Mouse (Mus musculus) lung, postnatal 10 days (tissue): Measurements from ENCODE around the gene Rmnd1.
A peak's percentile ranks its signal among the peaks of the same experiment; 100 is the strongest.

Experiments used
- DNase-seq: peaks from one replicate; pipeline ENCODE4 v3.0.0; 2021

The Rmnd1 gene

DNA sequence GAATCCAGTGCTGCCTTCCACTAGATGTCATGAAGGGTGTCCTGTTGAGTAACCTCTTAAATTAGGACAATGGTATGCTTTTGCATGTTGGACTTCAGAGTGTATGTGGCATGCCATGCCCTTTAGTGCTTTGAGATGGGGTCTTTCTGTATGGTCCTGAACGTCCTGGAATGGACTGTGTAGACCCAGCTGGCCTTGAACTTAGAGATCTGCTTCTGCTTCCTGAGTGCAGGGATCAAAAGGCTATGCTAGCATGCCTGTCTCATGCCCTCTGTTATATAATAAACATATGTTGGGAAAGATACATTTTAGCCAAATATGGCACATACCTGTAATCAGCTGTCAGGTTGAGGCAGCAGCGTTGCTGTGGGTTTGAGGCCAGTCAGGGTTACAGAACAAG, 41.6 kb downstream of the Rmnd1 start:
- DNase-seq, result no peak

DNA sequence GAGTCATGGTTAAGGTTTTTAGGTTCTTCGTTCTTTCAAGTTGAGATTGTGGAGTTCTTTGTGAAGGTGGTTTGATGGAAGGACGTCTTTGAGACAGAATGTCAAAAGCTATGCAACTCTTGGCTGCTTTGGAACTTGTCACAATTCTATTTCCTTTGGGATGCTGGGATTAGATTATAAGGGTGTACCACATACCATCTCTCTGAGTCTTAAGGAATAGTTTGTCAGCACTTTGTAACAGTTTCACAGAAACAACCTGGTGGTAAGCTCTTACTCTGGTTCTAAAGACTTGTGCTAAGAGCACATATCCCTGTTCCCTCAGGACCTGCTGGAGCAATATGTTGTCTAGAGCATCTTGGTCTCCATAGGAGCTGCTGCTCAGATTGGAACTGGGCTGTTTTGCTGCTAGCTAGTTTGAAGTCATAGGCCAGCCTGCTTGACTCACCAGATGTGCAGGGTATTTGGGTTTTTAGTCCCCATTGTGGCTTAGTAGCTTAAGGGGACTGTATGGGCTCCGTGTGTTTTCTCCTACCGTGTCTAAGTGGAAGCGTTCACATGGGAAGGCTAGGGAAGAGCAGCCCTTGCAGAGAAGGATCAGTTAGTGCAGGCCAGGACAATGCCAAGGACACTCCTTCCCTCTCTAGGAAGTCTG, 42.6 kb downstream of the Rmnd1 start:
- no peak for DNase-seq

GRCm38 (mm10) chr10:4389036-4389435, 43.2 kb downstream of the Rmnd1 start:
- DNase-seq, result no peak

GRCm38 (mm10) chr10:4388384-4388745, 43.8 kb downstream of the Rmnd1 start:
- no peak for DNase-seq

DNA sequence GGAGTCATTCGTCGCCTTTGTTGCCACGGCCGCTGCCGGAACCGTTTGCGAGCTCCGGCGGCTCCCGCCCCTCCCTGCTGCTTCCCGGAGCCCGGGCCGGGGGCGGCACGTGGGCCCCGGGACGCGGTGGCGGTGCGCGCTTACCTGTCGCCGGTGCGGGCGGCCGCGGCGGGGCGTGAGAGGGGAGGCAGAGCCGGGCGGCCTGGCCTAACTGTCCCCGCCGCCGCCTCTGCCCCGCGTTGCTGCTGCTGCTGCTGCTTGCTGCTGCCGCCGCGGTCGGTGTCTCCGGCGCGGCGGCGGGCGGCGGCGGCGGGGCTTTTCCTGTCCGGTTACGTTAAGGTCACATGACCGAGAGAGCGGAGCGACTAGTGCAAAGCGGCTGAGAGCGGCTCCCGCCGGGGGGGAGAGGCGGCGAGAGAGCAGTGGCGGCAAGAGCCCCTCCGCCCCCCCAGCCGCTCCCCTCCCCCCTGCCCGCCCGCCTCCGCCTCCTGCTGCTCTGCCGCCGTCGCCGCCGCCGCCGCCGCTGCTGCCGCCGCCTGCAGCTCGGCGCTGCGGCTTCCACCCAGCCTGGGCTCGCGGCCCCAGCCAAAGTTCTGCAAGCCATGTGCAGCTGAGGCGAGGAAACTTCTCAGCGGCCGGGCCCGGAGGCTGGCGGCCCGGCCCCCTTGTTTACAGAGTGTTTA, 44.3 kb downstream of the Rmnd1 start, which contains the start of gene Zbtb2:
Gene Zbtb2 (minus strand): TSS at position 408 of the 683 bp plus-strand sequence.
- DNase-seq, result peak; percentile 75

GRCm38 (mm10) chr10:4386609-4387591, 45.3 kb downstream of the Rmnd1 start:
- DNase-seq, result peak; percentile 97

GRCm38 (mm10) chr10:4384244-4384643, 47.9 kb downstream of the Rmnd1 start:
- no peak for DNase-seq

DNA sequence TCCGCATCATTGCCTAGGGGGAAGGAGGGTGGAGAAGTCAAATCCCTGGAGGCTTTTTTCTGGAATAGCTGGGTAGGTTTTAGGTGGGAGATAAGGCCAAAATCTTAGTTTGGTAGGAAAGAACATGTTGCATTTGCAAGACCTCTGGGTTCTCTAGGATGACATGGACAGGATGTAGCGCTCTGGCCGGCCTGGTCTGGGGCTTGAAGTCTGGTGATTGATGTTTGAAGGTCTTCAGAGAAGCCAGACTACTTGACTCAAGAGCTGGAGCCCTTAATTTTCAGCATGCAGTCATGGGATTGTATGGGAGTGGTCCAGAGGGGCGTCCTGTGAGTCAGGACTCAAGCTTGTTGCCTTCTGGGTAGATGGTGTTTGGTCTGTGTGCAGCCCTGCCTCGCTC, 51.4 kb downstream of the Rmnd1 start:
- no peak for DNase-seq

DNA sequence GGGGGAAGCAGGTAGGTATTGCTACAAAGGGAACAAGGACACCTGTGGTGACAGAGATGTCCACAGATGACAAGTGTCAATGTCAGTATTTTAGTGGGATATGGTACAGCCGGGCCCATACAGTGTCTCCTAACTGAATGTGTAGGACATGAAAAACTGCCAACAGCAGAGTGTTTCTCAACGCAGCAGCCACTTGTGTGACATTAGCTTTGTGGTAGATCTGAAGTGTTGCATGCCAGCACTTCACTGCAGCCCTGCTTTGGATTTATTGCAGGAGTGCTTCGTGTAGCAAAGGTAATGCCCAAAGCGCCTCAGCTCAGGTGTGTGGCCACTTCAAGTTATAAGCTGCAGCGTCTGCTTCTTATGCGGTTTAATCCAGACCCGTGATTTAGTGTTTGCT, 55.3 kb downstream of the Rmnd1 start:
- DNase-seq, result no peak

- peak; percentile 38 for DNase-seq
These were observed 55.7 kb downstream of the Rmnd1 start for GRCm38 (mm10) chr10:4376461-4376860.

- DNase-seq, result no peak
These were observed 56.9 kb downstream of the Rmnd1 start for GRCm38 (mm10) chr10:4375267-4375666.

DNA sequence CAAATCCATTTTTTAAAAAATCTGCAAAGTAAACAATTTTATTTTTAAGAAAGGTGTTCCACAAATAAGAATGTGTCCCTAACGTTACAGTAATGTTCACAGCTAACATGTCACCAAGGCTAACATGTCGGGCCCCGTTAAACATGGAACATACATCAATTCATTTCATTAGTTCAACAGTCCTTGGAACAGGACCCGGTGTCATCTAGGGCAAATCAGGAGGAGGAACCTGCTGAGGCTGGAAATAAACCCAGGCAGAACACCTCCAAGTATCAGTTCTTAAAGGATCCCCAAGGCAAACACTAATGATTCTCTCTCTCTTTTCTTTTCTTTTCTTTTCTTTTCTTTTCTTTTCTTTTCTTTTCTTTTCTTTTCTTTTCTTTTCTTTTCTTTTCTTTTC, 57.5 kb downstream of the Rmnd1 start:
- DNase-seq, result no peak

GRCm38 (mm10) chr10:4374239-4374638, 57.9 kb downstream of the Rmnd1 start:
- DNase-seq, result no peak

DNA sequence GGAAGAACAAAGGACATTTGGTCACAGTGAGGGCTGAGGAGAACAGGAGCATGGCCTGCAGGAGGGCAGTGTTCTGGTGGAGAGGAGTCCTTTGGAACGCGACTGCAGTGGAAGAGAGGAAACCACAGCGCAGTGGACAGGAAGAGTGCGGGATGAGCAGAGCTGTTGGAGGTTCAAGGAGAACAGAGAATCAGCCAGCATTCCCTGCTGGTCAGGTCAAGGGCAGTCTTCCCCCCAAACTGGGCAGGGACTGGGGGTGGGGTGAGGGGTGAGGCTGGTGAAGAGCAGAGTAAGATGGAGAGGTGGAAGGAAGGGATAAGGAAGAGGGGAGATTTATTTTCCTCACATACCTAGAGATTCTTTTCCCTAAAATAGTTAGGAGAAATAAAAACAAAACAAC, 58.6 kb downstream of the Rmnd1 start:
- no peak for DNase-seq

DNA sequence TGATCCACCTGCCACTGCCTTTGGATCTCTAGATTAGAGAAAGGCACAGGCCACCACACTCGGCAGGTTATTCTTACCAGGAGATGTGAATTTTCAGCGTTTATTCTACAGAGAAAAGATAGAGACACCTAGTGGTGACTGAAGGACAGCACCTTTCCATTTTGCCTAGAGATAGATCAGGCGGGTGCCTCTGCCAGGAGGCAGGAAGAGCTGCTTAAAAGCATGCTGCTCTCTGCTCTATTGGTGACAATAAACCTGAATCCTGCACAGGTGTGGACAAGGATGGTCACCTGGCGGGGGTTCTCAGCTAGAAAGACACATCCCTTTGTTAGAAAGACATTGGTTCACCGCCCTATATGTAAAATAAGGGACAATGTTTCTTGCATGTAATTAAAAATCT, 60.2 kb downstream of the Rmnd1 start:
- peak; percentile 56 for DNase-seq

DNA sequence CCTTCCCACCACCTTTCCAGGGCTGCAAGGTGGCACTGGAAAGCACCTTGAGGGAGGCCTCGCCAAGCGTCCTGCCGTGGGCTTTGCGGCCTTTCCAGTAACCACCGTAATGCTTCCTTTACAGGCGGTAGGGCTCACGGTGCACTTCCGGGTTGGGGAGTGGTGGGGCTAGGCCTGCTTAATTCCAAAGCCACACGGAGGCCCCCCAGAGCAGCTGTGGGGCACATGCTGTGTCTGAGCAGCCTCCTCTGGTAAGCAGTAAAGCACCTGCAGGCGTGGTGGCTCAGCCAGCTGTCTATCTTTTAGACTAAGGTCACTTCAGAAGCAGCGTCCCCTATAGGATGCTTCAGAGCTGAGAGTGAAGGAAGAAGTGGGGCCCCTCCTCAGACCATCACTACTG, 62.1 kb downstream of the Rmnd1 start:
- DNase-seq, result no peak

GRCm38 (mm10) chr10:4364618-4365017, 67.6 kb downstream of the Rmnd1 start:
- no peak for DNase-seq

- DNase-seq, result no peak
These were observed 74.8 kb downstream of the Rmnd1 start for GRCm38 (mm10) chr10:4357435-4357834.

DNA sequence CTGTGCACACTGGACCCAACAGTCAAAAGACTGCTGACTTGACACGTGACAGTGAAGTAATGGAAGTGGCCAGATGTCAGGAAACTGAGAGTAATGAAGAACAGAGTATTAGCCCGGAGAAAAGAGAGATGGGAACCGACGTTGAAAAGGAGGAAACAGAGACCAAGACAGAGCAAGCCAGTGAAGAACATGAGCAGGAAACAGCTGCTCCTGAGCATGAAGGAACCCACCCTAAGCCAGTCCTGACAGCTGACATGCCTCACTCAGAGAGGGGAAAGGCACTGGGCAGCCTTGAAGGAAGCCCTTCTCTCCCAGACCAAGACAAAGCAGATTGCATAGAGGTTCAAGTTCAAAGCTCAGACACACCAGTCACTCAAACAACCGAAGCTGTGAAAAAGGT, 75.5 kb downstream of the Rmnd1 start:
- no peak for DNase-seq

DNA sequence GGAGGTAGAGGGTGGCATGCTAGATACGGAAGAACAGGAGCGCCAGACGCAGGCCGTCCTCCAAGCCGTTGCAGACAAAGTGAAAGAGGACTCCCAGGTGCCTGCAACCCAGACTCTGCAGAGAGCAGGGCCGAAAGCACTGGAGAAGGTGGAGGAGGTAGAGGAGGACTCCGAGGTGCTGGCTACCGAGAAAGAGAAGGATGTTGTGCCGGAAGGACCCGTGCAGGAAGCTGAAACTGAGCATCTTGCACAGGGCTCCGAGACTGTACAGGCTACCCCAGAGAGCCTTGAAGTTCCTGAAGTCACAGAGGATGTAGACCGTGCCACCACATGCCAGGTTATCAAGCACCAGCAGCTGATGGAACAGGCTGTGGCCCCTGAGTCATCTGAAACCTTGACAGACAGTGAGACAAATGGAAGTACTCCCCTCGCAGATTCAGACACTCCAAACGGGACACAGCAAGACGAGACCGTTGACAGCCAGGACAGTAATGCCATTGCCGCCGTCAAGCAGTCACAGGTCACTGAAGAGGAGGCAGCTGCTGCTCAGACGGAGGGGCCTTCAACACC, 76.2 kb downstream of the Rmnd1 start:
- DNase-seq, result no peak

GRCm38 (mm10) chr10:4354371-4355260, 77.6 kb downstream of the Rmnd1 start:
- DNase-seq, result no peak
